Mouse (Mus musculus): ENCODE measurements around the gene Sptb.

Sptb gene

DNA sequence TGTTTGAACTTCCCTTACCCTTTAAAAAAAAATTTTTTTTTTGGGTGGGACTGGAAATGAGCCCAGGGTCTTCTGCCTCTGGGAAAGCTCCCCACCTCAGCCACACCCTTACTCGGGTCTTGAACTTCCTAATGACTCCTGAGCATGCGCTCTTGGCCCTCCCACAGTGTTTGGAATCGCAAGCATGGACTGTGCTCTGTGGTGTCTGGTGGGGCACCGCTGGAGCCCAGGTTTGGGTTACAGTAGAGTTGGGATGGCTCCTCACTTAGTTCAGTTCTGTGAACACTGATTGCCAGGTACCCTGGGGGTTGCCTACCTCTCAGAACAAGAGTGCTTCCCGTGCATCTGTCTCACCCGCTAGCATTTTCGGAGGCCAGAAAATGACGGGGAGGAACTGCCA is 168.9 kb downstream of the Sptb start:
- DNase-seq (ENCODE audit: low spot score) = no peak

DNA sequence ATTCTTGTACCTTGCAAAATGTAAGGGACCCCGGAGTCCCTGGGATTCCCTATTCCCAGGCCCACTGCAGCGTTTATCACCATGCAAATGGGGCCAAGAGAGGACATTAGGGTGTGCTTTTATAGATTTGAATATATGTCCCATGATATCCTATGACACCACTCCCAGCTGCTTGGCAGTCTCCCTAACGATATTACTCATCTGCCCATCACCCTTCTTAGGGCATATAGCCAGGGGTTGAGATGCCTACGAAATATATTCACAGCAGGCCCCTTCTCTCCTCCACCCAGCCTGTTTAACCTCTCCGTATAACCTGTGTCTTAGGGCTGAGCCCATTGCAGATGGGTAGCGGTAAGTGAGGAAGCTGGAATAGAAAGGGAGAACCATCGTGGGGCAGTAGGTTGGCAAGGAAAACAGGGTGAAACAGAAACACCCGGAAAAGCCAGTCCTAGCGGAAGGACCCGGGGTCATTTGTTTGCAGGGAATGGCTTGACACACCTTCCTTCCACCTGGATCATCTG is 169.6 kb downstream of the Sptb start:
- no peak for DNase-seq (ENCODE audit: low spot score)

DNA sequence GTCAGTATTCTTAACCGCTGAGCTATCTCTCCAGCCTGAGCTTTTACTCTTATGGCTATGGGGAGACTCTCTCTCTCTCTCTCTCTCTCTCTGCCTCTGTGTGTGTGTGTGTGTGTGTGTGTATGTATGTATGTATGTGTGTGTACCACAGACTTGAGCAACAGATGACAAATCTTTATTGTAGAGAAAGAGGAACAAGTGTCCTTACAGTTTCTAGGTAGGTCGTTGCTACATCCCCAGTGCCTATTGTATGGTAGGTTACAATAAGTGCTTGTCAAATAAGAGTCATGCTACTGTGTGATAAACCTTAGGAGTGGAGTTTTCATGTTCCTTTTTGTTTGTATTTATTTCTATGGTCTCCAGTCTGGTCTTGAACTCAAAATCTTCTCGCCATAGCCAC is 170.2 kb downstream of the Sptb start:
- DNase-seq (ENCODE audit: low spot score) = no peak

DNA sequence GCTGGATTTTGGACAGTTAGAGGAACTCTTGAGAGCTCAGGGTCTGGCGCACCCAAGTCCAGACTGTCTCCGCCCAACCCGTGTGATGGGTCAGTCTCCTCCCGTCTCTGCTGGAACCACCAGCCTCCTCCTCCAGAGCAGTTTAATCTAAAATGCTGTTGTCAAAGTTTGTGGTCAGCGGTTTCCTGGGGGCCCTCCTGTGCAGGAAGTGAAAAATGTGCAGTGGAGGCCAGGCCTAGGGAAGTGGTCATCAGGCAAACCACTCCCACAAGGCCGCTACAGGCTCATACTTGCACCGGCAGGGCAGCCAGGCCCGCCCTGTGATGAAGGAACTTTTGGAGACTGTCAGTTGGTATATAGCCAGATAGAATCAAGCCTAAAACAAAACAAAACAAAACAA is 172.9 kb downstream of the Sptb start:
- DNase-seq (ENCODE audit: low spot score) = peak; percentile 56

DNA sequence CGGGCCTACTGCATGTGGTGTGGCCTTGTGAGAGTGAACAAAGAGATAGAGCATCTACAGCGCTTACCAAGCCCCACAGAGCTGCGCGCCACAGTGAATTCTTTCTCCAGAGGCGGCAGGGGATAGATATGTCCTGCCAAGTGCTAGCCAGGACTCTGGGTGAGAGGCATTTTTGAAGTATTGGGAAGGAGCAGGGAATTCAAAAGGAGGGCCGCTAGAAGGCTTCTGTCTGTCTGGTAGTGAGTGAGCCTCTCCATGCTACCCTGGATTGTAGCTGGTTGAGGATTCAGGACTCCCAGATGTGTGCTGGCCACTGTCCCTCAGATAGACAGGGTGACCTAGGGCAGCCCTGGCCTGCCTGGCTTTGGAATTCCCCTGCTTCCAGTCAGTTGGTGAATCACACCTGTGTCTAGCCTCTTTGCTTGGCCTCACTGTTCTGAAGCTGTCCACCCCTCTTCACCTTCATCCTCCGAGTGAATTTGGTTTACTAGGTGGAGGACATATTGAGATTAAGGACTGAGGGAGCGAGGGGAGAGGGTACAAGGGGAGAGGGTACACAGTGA is 173.7 kb downstream of the Sptb start:
- DNase-seq (ENCODE audit: low spot score) = no peak

DNA sequence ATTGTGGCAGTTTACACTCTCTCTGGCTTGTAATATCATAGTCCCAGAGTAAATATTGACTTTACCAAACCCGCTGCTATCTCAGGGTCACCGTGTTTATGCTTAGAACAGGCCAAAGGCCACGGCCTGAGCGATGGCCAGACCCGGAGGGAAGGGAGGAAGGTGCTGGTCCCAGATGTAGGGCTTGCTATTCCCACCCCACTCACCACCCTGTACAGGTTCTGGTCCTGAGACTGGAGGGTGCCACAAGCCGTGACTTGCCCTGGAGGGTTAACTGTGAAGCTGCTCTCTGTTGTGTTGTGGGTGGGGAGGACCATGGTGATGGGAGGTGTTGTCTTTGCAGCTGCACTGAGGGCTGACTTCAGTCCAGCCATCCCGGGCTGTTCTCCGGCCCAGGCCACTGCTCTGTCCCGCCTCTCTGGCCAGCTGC is 174.9 kb downstream of the Sptb start:
- no peak for DNase-seq (ENCODE audit: low spot score)

DNA sequence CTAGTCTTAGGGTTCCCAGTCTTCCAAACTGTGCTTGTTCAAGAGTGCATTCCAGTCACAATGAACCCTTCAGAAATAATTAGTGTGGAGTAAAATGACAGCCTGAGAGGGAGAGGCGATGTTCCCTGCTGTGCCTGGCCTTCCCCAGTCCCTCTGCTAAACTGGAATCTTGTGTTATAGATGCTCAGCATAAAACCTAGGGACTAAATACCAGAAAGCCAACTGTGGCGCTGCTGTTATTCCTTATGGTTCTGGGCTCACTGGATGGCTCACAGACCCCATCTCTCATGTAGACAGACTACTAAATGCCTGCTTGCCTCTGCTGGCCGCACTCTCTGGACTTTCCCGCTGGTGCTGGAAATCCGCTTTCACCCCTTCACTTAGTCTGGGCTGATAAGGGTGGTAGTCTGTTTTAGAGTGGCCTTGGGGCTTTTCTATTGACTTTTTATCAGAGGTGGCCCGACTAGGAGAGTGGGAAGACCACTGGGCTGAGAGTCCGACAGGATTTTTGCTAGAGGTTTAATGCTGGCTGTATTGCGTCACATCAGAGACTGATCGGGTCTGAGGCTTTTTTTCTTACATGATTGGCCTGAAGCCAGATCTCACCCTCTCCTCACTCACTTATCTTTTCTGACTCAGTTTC is 175.6 kb downstream of the Sptb start:
- DNase-seq (ENCODE audit: low spot score) = no peak

DNA sequence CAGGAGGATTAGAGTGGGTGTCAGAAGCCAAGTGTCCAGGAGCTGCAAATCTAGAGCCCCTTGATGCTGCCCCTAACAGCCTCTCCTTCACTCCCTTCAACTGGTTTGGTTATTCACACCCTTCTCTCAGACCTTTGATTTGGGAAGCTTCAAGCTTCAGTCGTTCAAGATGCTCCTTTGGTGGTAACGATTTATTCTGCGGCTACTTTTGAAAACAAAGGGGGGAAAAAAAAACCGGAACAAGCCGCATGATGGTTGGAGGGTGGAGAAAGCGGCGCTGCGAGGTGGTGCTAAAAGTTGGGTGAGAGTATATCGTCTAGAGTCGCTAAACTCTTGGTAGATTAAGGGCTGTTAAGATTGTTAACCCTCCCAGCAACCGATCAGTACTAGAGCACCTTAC is 176.1 kb downstream of the Sptb start:
- DNase-seq (ENCODE audit: low spot score) = no peak

DNA sequence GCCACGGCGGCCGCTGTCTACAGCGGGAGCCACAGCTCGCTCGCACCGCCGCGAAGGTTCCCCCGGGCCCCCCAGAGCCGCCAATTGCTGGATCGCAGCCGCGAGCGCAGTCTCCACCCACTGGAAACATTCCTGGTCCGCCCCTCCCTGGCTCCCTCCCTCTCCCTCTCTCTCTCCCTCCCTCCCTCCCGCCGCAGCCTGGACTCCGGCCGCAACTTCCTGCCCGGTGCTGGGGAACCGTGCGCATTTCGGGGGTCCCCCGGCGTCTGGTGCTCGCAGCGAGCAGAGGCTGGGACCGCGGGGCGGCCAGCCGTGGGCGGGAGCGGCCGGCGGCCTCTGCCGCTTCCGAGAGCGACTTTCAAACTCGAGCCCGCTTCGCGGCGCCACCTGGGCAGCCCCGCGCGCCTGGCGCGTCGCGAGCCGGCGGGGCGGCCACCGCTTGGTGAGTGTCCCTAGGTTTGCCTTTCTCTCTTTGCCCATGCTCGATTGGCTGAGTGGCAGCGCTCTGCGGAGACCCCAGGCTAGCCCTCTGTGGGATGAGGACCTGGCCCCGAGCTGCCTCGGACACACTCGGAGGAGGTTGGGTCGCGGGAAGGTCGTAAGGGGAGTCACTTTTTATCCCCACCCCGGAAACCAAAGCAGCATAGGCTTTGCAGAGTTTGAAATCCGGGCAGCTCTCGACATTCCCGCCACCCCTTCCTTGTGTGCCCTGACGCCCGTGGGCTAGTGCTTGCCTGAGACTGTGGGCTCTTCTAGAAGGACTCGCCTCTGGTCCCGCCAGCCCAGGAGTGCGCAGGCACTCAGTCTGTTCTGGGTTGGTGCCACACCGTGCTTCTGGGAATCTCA is 176.7 kb downstream of the Sptb start:
- DNase-seq (ENCODE audit: low spot score) = peak; percentile 83

DNA sequence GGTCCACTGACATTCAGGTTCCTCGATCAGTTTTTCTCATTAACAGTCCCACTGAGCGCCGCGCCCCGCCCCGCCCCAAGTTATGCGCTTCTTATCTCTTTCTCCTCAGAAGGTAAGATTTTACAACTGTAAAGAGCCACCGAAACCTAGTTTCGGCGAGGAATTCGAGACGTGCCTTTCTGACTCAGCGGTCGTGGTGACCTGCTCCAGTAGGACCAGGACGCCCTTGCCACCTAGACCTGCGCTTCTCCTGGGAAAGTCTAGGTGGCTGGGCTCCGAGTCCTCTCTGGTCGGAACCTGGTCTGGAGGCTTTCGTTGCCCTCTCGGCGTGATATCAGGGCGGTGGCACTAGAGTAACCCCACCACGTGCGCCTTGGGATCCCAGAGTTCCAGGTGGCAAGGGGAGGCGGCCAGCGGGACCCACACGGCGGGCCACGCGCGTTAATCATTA is 177.4 kb downstream of the Sptb start:
- DNase-seq (ENCODE audit: low spot score) = no peak

DNA sequence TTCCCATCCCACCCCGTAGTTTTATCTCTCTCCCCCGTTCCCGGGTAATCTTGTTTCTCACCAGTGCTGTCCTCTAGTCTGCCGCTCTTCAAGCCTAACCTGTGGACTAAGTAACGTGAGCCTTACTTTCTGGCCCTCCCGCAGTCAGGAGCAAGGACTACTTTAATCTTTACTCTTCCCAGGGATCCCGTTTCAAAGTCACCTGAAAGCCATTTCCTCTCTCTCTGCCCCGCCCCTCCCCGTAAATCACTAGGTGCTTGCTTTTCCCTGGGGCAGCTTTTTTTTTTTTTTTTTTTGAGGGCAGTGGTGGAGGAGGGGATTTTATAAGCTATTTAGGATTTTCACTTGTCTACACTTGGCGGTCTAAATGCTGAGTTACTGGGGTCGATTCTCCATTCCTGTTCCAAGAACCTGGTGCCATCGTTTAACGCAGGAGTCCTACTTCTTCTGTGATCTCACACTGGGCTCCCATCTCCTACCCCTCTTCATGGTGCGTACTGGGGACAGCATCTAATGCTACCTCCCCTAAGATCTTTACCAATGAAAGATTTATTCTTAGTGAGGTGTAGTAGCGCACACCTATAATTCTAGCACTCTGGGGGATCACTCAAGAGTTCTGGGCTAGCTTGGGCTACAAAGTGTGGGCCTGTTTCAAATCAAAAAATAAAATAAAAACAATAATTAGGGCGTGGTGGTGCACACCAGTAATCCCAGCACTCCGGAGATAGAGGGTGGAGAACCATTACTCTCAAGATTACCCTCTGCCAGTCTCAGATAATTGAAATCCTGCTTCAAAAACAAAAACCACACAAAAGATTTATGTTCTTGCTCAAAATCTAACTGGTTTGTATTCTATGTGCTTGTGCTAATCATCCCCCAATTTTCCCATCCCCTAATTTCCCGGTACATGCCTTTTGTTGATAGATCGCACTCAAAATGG is 178.1 kb downstream of the Sptb start:
- no peak for DNase-seq (ENCODE audit: low spot score)

DNA sequence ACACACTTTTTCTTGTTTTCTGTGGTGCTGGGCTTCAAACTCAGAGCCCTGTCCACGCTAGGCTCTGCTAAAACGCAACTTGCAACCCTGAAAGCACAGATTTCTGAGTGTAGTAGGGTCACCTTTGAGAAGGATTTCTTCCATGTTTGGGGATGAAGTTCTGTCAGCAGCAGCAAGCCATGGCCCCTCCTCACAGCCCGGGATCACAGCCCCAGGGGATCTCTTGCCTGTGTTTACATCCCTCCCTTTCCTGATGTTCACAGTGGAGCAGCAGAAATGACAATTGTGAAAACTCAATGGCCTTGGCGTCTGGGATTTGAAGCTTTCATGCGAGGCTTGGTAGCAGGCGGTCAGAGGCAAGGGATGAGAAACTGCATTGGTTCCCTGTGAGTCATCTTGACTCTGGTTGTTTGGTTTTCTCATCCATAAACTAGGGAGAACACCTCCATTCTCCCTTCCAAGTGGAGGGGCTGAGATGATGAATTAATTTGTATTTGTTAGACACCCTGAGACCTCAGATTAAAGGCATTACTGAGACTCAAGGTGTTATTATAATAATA is 179.7 kb downstream of the Sptb start, which contains the start of gene Plekhg3:
TSS of gene Plekhg3 (plus strand) at position 312 of the 560 bp plus-strand sequence.
- DNase-seq (ENCODE audit: low spot score) = no peak

Measured in testis, postnatal 10 days (tissue).